In the genomic region with DNA sequence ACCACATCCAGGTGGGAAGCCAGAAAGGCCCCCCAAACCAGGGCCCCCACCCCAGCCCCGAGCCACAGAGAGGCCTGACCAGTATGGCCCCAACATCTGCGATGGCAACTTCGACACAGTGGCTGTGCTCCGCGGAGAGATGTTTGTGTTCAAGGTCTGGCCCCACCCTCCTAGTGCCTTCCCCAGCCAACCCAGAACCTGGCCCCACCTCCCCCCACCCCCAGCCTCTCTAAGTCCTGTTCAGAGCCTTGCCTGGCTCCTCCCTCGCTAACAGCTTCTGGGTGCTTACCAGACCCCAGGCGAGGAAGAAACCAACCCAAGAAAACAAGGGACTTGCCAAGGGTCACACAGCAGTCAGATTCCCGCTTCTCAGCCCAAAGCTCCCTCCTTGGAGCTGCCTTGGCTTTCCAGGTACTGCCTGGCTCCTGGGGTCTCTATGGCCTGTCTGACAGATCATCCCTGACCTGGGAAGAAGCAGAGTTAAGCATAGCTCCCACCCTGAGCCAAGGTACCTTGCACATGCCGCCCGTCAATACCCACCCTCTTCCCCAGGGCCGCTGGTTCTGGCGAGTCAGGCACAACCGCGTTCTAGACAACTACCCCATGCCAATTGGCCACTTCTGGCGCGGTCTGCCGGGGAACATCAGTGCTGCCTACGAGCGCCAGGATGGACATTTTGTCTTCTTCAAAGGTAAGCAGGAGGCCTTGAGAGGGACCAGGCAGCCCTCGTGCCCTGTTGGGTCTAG, we compare ENCODE assay signal across 9 mouse cellular contexts. TPM values are rescaled to one million over a fixed set of nuclear protein-coding genes. Genes with fewer than 3 reads are reported as not detected.
DNase-seq lines count a peak whose midpoint lies in the region; ATAC-seq and TF ChIP-seq lines count a peak whose summit lies in the region.
"Had no signal": no experiment of that assay in that cellular context is flagged by ENCODE, and none has a peak within 500 bp of the region (broad histone marks: within the 10 kb centered on the region; RNA-seq: fewer than 3 reads in every experiment).

No protein-coding gene starts in this region.

- H3K36me3 ChIP-seq in hindbrain, embryonic 11.5 days (ENCODE audit: control insufficient read depth, insufficient read depth, low read length): peaks cover 10% of the 10 kb centered on the region
- H3K36me3 ChIP-seq in hindbrain, postnatal 0 days (ENCODE audit: insufficient read depth, low read length): peaks cover 15% of the 10 kb centered on the region; the same call in 1 of the 2 replicates
- peaks cover 42% of the 10 kb centered on the region for H3K36me3 ChIP-seq in limb, embryonic 10.5 days
- peaks cover 7% of the 10 kb centered on the region; the same call in 1 of the 2 replicates for H3K36me3 ChIP-seq in stomach, embryonic 15.5 days
- H3K36me3 ChIP-seq in midbrain, embryonic 14.5 days (ENCODE audit: control insufficient read depth, insufficient read depth, low read length): peaks cover 44% of the 10 kb centered on the region

- no peaks in the 10 kb centered on the region for H3K27me3 ChIP-seq in hindbrain, embryonic 11.5 days (ENCODE audit: control insufficient read depth, insufficient read depth, low read length)
- no peaks in the 10 kb centered on the region for H3K27me3 ChIP-seq in hindbrain, postnatal 0 days (ENCODE audit: insufficient read depth, low read length)
- H3K27me3 ChIP-seq in limb, embryonic 10.5 days (ENCODE audit: low read depth, poor library complexity, severe bottlenecking): no peaks in the 10 kb centered on the region
- no peaks in the 10 kb centered on the region for H3K27me3 ChIP-seq in stomach, embryonic 15.5 days (replicated peaks)
- H3K27me3 ChIP-seq in midbrain, embryonic 14.5 days (ENCODE audit: control insufficient read depth, insufficient read depth, low read length): no peaks in the 10 kb centered on the region

- no peak overlapping the region for H3K9ac ChIP-seq in hindbrain, embryonic 11.5 days (ENCODE audit: low read depth, low read length)
- no peak overlapping the region for H3K9ac ChIP-seq in hindbrain, postnatal 0 days (replicated peaks; ENCODE audit: low read length)
- H3K9ac ChIP-seq in stomach, embryonic 15.5 days: no peak overlapping the region; the same call in 1 of the 2 replicates
- no peak overlapping the region for H3K9ac ChIP-seq in midbrain, embryonic 14.5 days (replicated peaks; ENCODE audit: low read length)

- WGBS in hindbrain, embryonic 11.5 days: 55% methylated on average over 20 of the region's 20 CpGs
- WGBS in hindbrain, postnatal 0 days: 63% methylated on average over 20 of the region's 20 CpGs
- 39% methylated on average over 20 of the region's 20 CpGs for WGBS in limb, embryonic 10.5 days
- 41% methylated on average over 20 of the region's 20 CpGs for WGBS in stomach, embryonic 15.5 days
- 61% methylated on average over 20 of the region's 20 CpGs for WGBS in midbrain, embryonic 14.5 days

- no peaks in the 10 kb centered on the region for H3K4me1 ChIP-seq in hindbrain, embryonic 11.5 days (replicated peaks; ENCODE audit: control insufficient read depth, insufficient read depth, low read length)
- no peaks in the 10 kb centered on the region for H3K4me1 ChIP-seq in hindbrain, postnatal 0 days (ENCODE audit: insufficient read depth, low read length)
- peaks cover 31% of the 10 kb centered on the region for H3K4me1 ChIP-seq in limb, embryonic 10.5 days
- H3K4me1 ChIP-seq in stomach, embryonic 15.5 days: peaks cover 23% of the 10 kb centered on the region
- H3K4me1 ChIP-seq in midbrain, embryonic 14.5 days (ENCODE audit: control insufficient read depth, insufficient read depth, low read length): no peaks in the 10 kb centered on the region

- no peak for TF ChIP-seq CTCF in hindbrain, postnatal 0 days (IDR thresholded peaks at IDR 0.05; ENCODE audit: low read depth)

- H3K4me2 ChIP-seq in hindbrain, embryonic 11.5 days (replicated peaks; ENCODE audit: low read depth, low read length): 0 out of 2 replicates have a peak overlapping the region, but pooled peaks have one; percentile 17
- H3K4me2 ChIP-seq in hindbrain, postnatal 0 days (ENCODE audit: low read depth, low read length): no peak overlapping the region
- peak overlapping the region; percentile 56 for H3K4me2 ChIP-seq in stomach, embryonic 15.5 days
- H3K4me2 ChIP-seq in midbrain, embryonic 14.5 days (ENCODE audit: low read length): no peak overlapping the region

- DNase-seq in hindbrain, embryonic 11.5 days (ENCODE audit: low spot score): no peak
- DNase-seq in hindbrain, postnatal 0 days (ENCODE audit: low spot score): no peak
- peak; percentile 59 for DNase-seq in WW6 (ENCODE audit: low read depth, low spot score)
- DNase-seq in limb, embryonic 10.5 days (ENCODE audit: low spot score): peak; percentile 60
- DNase-seq in B cell, adult 2 months: no peak
- no peak for DNase-seq in midbrain, embryonic 14.5 days
- no peak for DNase-seq in kidney, postnatal 10 days

- H3K9me3 ChIP-seq in hindbrain, embryonic 11.5 days (ENCODE audit: control insufficient read depth, low read length): no peaks in the 10 kb centered on the region
- no peaks in the 10 kb centered on the region for H3K9me3 ChIP-seq in hindbrain, postnatal 0 days (ENCODE audit: low read length)
- no peaks in the 10 kb centered on the region for H3K9me3 ChIP-seq in limb, embryonic 10.5 days (replicated peaks)
- no peaks in the 10 kb centered on the region for H3K9me3 ChIP-seq in stomach, embryonic 15.5 days
- H3K9me3 ChIP-seq in midbrain, embryonic 14.5 days (ENCODE audit: control insufficient read depth, low read length): no peaks in the 10 kb centered on the region

- ATAC-seq in hindbrain, embryonic 11.5 days (ENCODE audit: low FRiP score): no peak
- ATAC-seq in hindbrain, postnatal 0 days: no peak
- peak; percentile 80 for ATAC-seq in stomach, embryonic 15.5 days (ENCODE audit: insufficient read depth, low FRiP score, low read depth)
- no peak for ATAC-seq in midbrain, embryonic 14.5 days (ENCODE audit: low FRiP score, low TSS enrichment)

- H3K27ac ChIP-seq in hindbrain, embryonic 11.5 days (ENCODE audit: low read depth, low read length): no peak overlapping the region
- H3K27ac ChIP-seq in hindbrain, postnatal 0 days: no peak overlapping the region
- H3K27ac ChIP-seq in limb, embryonic 10.5 days: peak overlapping the region; percentile 79
- peak overlapping the region; percentile 57; the same call in 1 of the 2 replicates for H3K27ac ChIP-seq in stomach, embryonic 15.5 days
- H3K27ac ChIP-seq in midbrain, embryonic 14.5 days (replicated peaks; ENCODE audit: low read depth, low read length): no peak overlapping the region

- H3K4me3 ChIP-seq in hindbrain, embryonic 11.5 days (ENCODE audit: low read depth, low read length): no peak overlapping the region
- H3K4me3 ChIP-seq in hindbrain, postnatal 0 days (ENCODE audit: low read length): no peak overlapping the region
- H3K4me3 ChIP-seq in limb, embryonic 10.5 days: peak overlapping the region; percentile 42
- H3K4me3 ChIP-seq in stomach, embryonic 15.5 days (replicated peaks): peak overlapping the region; percentile 28
- H3K4me3 ChIP-seq in midbrain, embryonic 14.5 days (replicated peaks; ENCODE audit: low read depth, low read length): no peak overlapping the region

RNA-seq across cellular contexts. Expression of a gene that starts 17.7 kb away (rescaled TPM):
- polyA plus RNA-seq in hindbrain, embryonic 11.5 days (2014; fragmentation: Nextera tagmentation; extraction: Ambion mirVana): 13.0 and 15.7 TPM in 2 replicates
- 72.9 and 80.6 TPM in 2 replicates for total RNA-seq in hindbrain, postnatal 0 days (2014; rRNA removed)
- 14.0 and 14.2 TPM in 2 replicates for polyA plus RNA-seq in hindbrain, postnatal 0 days (2015; fragmentation: Nextera tagmentation; extraction: Ambion mirVana)
- 9.5 and 10.3 TPM in 2 replicates for polyA plus RNA-seq in limb, embryonic 10.5 days (2016; fragmentation: Nextera tagmentation; extraction: Ambion mirVana)
- 17.0 and 20.0 TPM in 2 replicates for polyA plus RNA-seq in stomach, embryonic 15.5 days (2015; fragmentation: Nextera tagmentation; extraction: Ambion mirVana)
- polyA plus RNA-seq in midbrain, embryonic 14.5 days (2014; fragmentation: Nextera tagmentation; extraction: Ambion mirVana): 17.8 and 19.1 TPM in 2 replicates

RNA-seq across cellular contexts. Expression of a gene that starts 37.7 kb away (rescaled TPM):
- 36.5 and 40.3 TPM in 2 replicates for polyA plus RNA-seq in hindbrain, embryonic 11.5 days (2014; fragmentation: Nextera tagmentation; extraction: Ambion mirVana)
- 22.8 and 68.5 TPM in 2 replicates for total RNA-seq in hindbrain, postnatal 0 days (2014; rRNA removed)
- 25.6 and 25.9 TPM in 2 replicates for polyA plus RNA-seq in hindbrain, postnatal 0 days (2015; fragmentation: Nextera tagmentation; extraction: Ambion mirVana)
- 42.0 and 45.2 TPM in 2 replicates for polyA plus RNA-seq in limb, embryonic 10.5 days (2016; fragmentation: Nextera tagmentation; extraction: Ambion mirVana)
- polyA plus RNA-seq in stomach, embryonic 15.5 days (2015; fragmentation: Nextera tagmentation; extraction: Ambion mirVana): 36.1 and 38.5 TPM in 2 replicates
- 32.0 and 37.3 TPM in 2 replicates for polyA plus RNA-seq in midbrain, embryonic 14.5 days (2014; fragmentation: Nextera tagmentation; extraction: Ambion mirVana)

RNA-seq across cellular contexts. Expression of a gene that starts 38.0 kb away (rescaled TPM):
- polyA plus RNA-seq in hindbrain, embryonic 11.5 days (2014; fragmentation: Nextera tagmentation; extraction: Ambion mirVana): 8.9 and 10.0 TPM in 2 replicates
- 18.3 and 21.0 TPM in 2 replicates for total RNA-seq in hindbrain, postnatal 0 days (2014; rRNA removed)
- polyA plus RNA-seq in hindbrain, postnatal 0 days (2015; fragmentation: Nextera tagmentation; extraction: Ambion mirVana): 9.2 and 10.5 TPM in 2 replicates
- polyA plus RNA-seq in limb, embryonic 10.5 days (2016; fragmentation: Nextera tagmentation; extraction: Ambion mirVana): 10.3 and 11.5 TPM in 2 replicates
- polyA plus RNA-seq in stomach, embryonic 15.5 days (2015; fragmentation: Nextera tagmentation; extraction: Ambion mirVana): 6.2 and 7.2 TPM in 2 replicates
- polyA plus RNA-seq in midbrain, embryonic 14.5 days (2014; fragmentation: Nextera tagmentation; extraction: Ambion mirVana): 15.9 and 17.9 TPM in 2 replicates

RNA-seq across cellular contexts. Expression of a gene that starts 59.4 kb away (rescaled TPM):
- polyA plus RNA-seq in hindbrain, embryonic 11.5 days (2014; fragmentation: Nextera tagmentation; extraction: Ambion mirVana): not detected in 2 replicates
- total RNA-seq in hindbrain, postnatal 0 days (2014; rRNA removed): 1.4 TPM in 1 of 2 replicates, not detected in the other
- polyA plus RNA-seq in hindbrain, postnatal 0 days (2015; fragmentation: Nextera tagmentation; extraction: Ambion mirVana): 3.1 and 3.7 TPM in 2 replicates
- polyA plus RNA-seq in limb, embryonic 10.5 days (2016; fragmentation: Nextera tagmentation; extraction: Ambion mirVana): not detected in 2 replicates
- 0.23 and 0.48 TPM in 2 replicates for polyA plus RNA-seq in stomach, embryonic 15.5 days (2015; fragmentation: Nextera tagmentation; extraction: Ambion mirVana)
- polyA plus RNA-seq in midbrain, embryonic 14.5 days (2014; fragmentation: Nextera tagmentation; extraction: Ambion mirVana): 0.83 and 2.7 TPM in 2 replicates
- total RNA-seq: left cerebral cortex, adult 18-20 months had no signal

Comparison
In these comparisons a context has a peak if more than half of its experiments do, and no peak if none do; other contexts are left out.
1. H3K4me2 ChIP-seq: peak in hindbrain, embryonic 11.5 days (single experiment) and stomach, embryonic 15.5 days (single experiment); none in hindbrain, postnatal 0 days (single experiment) and midbrain, embryonic 14.5 days (single experiment).
2. DNase-seq: peak in WW6 (single experiment) and limb, embryonic 10.5 days (single experiment); none in hindbrain, embryonic 11.5 days (single experiment), hindbrain, postnatal 0 days (single experiment), B cell, adult 2 months (0 of 2), midbrain, embryonic 14.5 days (single experiment) and kidney, postnatal 10 days (single experiment).
3. H3K27ac ChIP-seq: peak in limb, embryonic 10.5 days (single experiment) and stomach, embryonic 15.5 days (single experiment); none in hindbrain, embryonic 11.5 days (single experiment), hindbrain, postnatal 0 days (single experiment) and midbrain, embryonic 14.5 days (single experiment).
4. H3K4me3 ChIP-seq: peak in limb, embryonic 10.5 days (single experiment) and stomach, embryonic 15.5 days (single experiment); none in hindbrain, embryonic 11.5 days (single experiment), hindbrain, postnatal 0 days (single experiment) and midbrain, embryonic 14.5 days (single experiment).